16 mouse cellular contexts compared by ENCODE assay signal in the genomic region with DNA sequence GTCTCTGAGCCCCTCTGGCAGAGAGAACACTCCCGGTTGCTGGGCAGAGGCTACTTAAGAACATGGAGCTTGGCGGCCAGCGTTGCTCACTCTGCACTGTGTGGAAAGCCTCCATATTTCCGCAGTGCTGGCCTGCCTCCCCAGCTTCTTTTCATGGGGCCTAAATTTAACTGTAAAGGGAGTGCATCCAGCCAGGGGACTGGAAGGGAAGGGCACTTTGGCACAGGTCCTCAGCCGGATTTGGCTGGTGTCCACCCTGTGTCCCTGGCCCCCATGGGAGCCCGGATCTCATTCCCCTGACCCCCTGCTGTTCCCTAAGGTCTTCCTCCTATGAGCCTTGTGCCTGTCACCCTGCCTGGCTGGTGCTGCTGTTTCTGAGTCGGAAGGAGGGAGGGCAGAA. TPM values are rescaled to one million over a fixed set of nuclear protein-coding genes. Genes with fewer than 3 reads are reported as not detected.
DNase-seq lines count a peak whose midpoint lies in the region; ATAC-seq lines count a peak whose summit lies in the region.
"Had no signal": no experiment of that assay in that cellular context is flagged by ENCODE, and none has a peak within 500 bp of the region (broad histone marks: within the 10 kb centered on the region; RNA-seq: fewer than 3 reads in every experiment).

No protein-coding gene starts in this region.

- ATAC-seq in kidney, embryonic 14.5 days (ENCODE audit: low FRiP score, low TSS enrichment): no peak

- H3K27me3 ChIP-seq in kidney, embryonic 14.5 days (ENCODE audit: control insufficient read depth, insufficient read depth, low read length): no peaks in the 10 kb centered on the region
- H3K27me3 ChIP-seq: heart, embryonic 13.5 days; liver, embryonic 15.5 days had no signal

- H3K4me1 ChIP-seq in kidney, embryonic 14.5 days (ENCODE audit: control insufficient read depth, insufficient read depth, low read length): peaks cover 10% of the 10 kb centered on the region

- H3K4me2 ChIP-seq in kidney, embryonic 14.5 days (replicated peaks; ENCODE audit: low read depth, low read length): no peak overlapping the region
- H3K4me2 ChIP-seq: heart, embryonic 13.5 days; liver, embryonic 15.5 days had no signal

- WGBS in kidney, embryonic 14.5 days: 84% methylated on average over 7 of the region's 7 CpGs

- intact Hi-C loops in heart, postnatal 14 days (cut with DNase I): no loop called here

- no peak overlapping the region for H3K4me3 ChIP-seq in kidney, embryonic 14.5 days (ENCODE audit: low read length)
- H3K4me3 ChIP-seq: heart, embryonic 13.5 days; liver, embryonic 15.5 days had no signal

- no peak overlapping the region for H3K27ac ChIP-seq in kidney, embryonic 14.5 days (ENCODE audit: low read depth, low read length)
- H3K27ac ChIP-seq: heart, embryonic 13.5 days; liver, embryonic 15.5 days; macrophage had no signal

- DNase-seq in adrenal gland, postnatal 25 days: peak; percentile 45
- no peak for DNase-seq in adrenal gland, postnatal 4 days (ENCODE audit: low spot score in 2 of 2)
- DNase-seq in kidney, postnatal 14 days: peak; percentile 53
- DNase-seq in gastrocnemius, adult 18-20 months (ENCODE audit: low spot score): peak; percentile 88
- DNase-seq in heart, postnatal 14 days: peak; percentile 58 to 59
- no peak for DNase-seq in spleen, postnatal 36 days (ENCODE audit: low spot score in 2 of 2)
- no peak for DNase-seq in layer of hippocampus, postnatal 10 days (ENCODE audit: low spot score in 2 of 2)
- DNase-seq: spleen, adult 18-20 months; thymus, adult 18-20 months had no signal

- H3K9me3 ChIP-seq in kidney, embryonic 14.5 days (ENCODE audit: control insufficient read depth, low read length): no peaks in the 10 kb centered on the region
- H3K9me3 ChIP-seq: heart, embryonic 13.5 days; liver, embryonic 15.5 days had no signal

- H3K9ac ChIP-seq in kidney, embryonic 14.5 days (ENCODE audit: low read depth, low read length): no peak overlapping the region
- H3K9ac ChIP-seq: heart, embryonic 13.5 days; liver, embryonic 15.5 days had no signal

- H3K36me3 ChIP-seq in kidney, embryonic 14.5 days (ENCODE audit: control insufficient read depth, insufficient read depth, low read length): no peaks in the 10 kb centered on the region
- H3K36me3 ChIP-seq: heart, embryonic 13.5 days; liver, embryonic 15.5 days had no signal

RNA-seq across cellular contexts. Expression of gene Hpn, which starts 3.4 kb away (rescaled TPM):
- 1.4 and 4.5 TPM in 2 replicates for total RNA-seq in adrenal gland, postnatal 25 days (2021)
- 10 to 100 TPM; 18.2 to 25.4 TPM for total RNA-seq in adrenal gland, postnatal 4 days (2021)
- 26.4 and 27.5 TPM in 2 replicates for polyA plus RNA-seq in kidney, embryonic 14.5 days (2014; fragmentation: Nextera tagmentation; extraction: Ambion mirVana)
- total RNA-seq in gastrocnemius, adult 18-20 months (2021): 10 to 100 TPM; 15.0 to 20.7 TPM
- total RNA-seq in heart, postnatal 14 days (2021): 1 to 10 TPM; 2.1 to 2.3 TPM
- 1 to 10 TPM; 2.1 to 2.9 TPM for total RNA-seq in layer of hippocampus, postnatal 10 days (2021)

RNA-seq across cellular contexts. Expression of gene Scn1b, which starts 8.3 kb away (rescaled TPM):
- total RNA-seq in adrenal gland, postnatal 25 days (2021): 10.1 and 11.3 TPM in 2 replicates
- 10 to 100 TPM; 10.8 to 10.9 TPM for total RNA-seq in adrenal gland, postnatal 4 days (2021)
- 1.0 and 1.6 TPM in 2 replicates for polyA plus RNA-seq in kidney, embryonic 14.5 days (2014; fragmentation: Nextera tagmentation; extraction: Ambion mirVana)
- 100 to 1,000 TPM; 924 to 953 TPM for total RNA-seq in gastrocnemius, adult 18-20 months (2021)
- total RNA-seq in heart, postnatal 14 days (2021): 10 to 100 TPM; 17.9 to 18.4 TPM
- total RNA-seq in layer of hippocampus, postnatal 10 days (2021): 100 to 1,000 TPM; 264 to 274 TPM
- total RNA-seq: MEL had no signal

RNA-seq across cellular contexts. Expression of gene Gramd1a, which starts 37.2 kb away (rescaled TPM):
- total RNA-seq in adrenal gland, postnatal 25 days (2021): 42.9 and 50.5 TPM in 2 replicates
- total RNA-seq in adrenal gland, postnatal 4 days (2021): 10 to 100 TPM; 55.4 to 58.7 TPM
- polyA plus RNA-seq in kidney, embryonic 14.5 days (2014; fragmentation: Nextera tagmentation; extraction: Ambion mirVana): 50.3 and 61.9 TPM in 2 replicates
- 10 to 100 TPM; 35.7 to 37.1 TPM for total RNA-seq in gastrocnemius, adult 18-20 months (2021)
- total RNA-seq in heart, postnatal 14 days (2021): 10 to 100 TPM; 30.3 to 34.1 TPM
- 100 to 1,000 TPM; 143 to 144 TPM for total RNA-seq in layer of hippocampus, postnatal 10 days (2021)

RNA-seq across cellular contexts. Expression of gene Fxyd3, which starts 42.0 kb away (rescaled TPM):
- total RNA-seq in adrenal gland, postnatal 25 days (2021): 0.73 and 1.9 TPM in 2 replicates
- 1 to 10 TPM; 2.0 to 5.9 TPM for total RNA-seq in adrenal gland, postnatal 4 days (2021)
- 13.4 and 18.2 TPM in 2 replicates for polyA plus RNA-seq in kidney, embryonic 14.5 days (2014; fragmentation: Nextera tagmentation; extraction: Ambion mirVana)
- 1 to 10 TPM in 1 of 2 experiments, under 1 TPM in 1; 1.00 to 1.6 TPM for total RNA-seq in gastrocnemius, adult 18-20 months (2021)
- total RNA-seq in heart, postnatal 14 days (2021): 1 to 10 TPM; 2.7 to 5.2 TPM
- total RNA-seq in layer of hippocampus, postnatal 10 days (2021): 1 to 10 TPM in 1 of 2 experiments, not detected in 1; 1.2 TPM
- total RNA-seq: left cerebral cortex, postnatal 10 days; MEL; monocyte, adult 5-6 weeks had no signal
- polyA plus RNA-seq: macrophage had no signal

RNA-seq across cellular contexts. Expression of gene Lgi4, which starts 59.3 kb away (rescaled TPM):
- 3.7 and 3.8 TPM in 2 replicates for total RNA-seq in adrenal gland, postnatal 25 days (2021)
- 1 to 10 TPM; 6.8 to 6.9 TPM for total RNA-seq in adrenal gland, postnatal 4 days (2021)
- 0.47 TPM in 1 of 2 replicates, not detected in the other for polyA plus RNA-seq in kidney, embryonic 14.5 days (2014; fragmentation: Nextera tagmentation; extraction: Ambion mirVana)
- total RNA-seq in gastrocnemius, adult 18-20 months (2021): 1 to 10 TPM; 1.7 to 3.5 TPM
- 1 to 10 TPM; 2.8 to 3.5 TPM for total RNA-seq in heart, postnatal 14 days (2021)
- total RNA-seq in layer of hippocampus, postnatal 10 days (2021): 10 to 100 TPM; 13.2 to 15.5 TPM
- total RNA-seq: MEL had no signal
- polyA plus RNA-seq: liver, embryonic 15.5 days had no signal

Comparison
In these comparisons a context has a peak if more than half of its experiments do, and no peak if none do; other contexts are left out.
1. DNase-seq: peak in adrenal gland, postnatal 25 days (single experiment), kidney, postnatal 14 days (single experiment), gastrocnemius, adult 18-20 months (single experiment) and heart, postnatal 14 days (2 of 2); none in adrenal gland, postnatal 4 days (0 of 2), spleen, postnatal 36 days (0 of 2) and layer of hippocampus, postnatal 10 days (0 of 2).
2. RNA of gene Scn1b, which starts 8.3 kb away (total RNA-seq): 924 to 953 TPM in gastrocnemius, adult 18-20 months and 264 to 274 TPM in layer of hippocampus, postnatal 10 days; 17.9 to 18.4 TPM in heart, postnatal 14 days, 10.8 to 10.9 TPM in adrenal gland, postnatal 4 days and 10.1 to 11.3 TPM in adrenal gland, postnatal 25 days; every median in the first group is over 10 times any median in the second.